Mouse (Mus musculus) liver (tissue): ENCODE measurements around the gene Cdk5.

ENCODE experiments used
- DNase-seq: peaks from one replicate; pipeline ENCODE4 v3.0.0-alpha.2; 2020; ENCODE audit warnings: mixed read lengths

The Cdk5 gene

GRCm38 (mm10) chr5:24373807-24374206 is 49.5 kb downstream of the Cdk5 start:
- DNase-seq: no peak

GRCm38 (mm10) chr5:24369767-24370166 is 53.6 kb downstream of the Cdk5 start:
- no peak for DNase-seq
